Mouse (Mus musculus) lung, embryonic 15.5 days (tissue): ENCODE measurements around the gene Sult2b1. TPM values are rescaled to one million over a fixed set of nuclear protein-coding genes. Genes with fewer than 3 reads are reported as not detected.
A peak's percentile ranks its signal among the peaks of the same experiment; 100 is the strongest.

Experiments used
- ATAC-seq: fragments of 200-750 bp; cut with Nextera tagmentation; 2 replicates; pipeline ENCODE4 v1.8.0; 2017; ENCODE audit warnings: moderate number of reproducible peaks, borderline replicate concordance; ENCODE audit not compliant: low FRiP score, low TSS enrichment; ENCODE audit errors: extremely low read depth
- H3K27ac ChIP-seq: fragments of 300-500 bp; sonication (generic); 2 replicates; pipeline ENCODE4 v1.5.1; 2015; ENCODE audit warnings: moderate library complexity, mild to moderate bottlenecking, inconsistent platforms
- H3K27me3 ChIP-seq: fragments of 300-500 bp; sonication (generic); 2 replicates; pipeline ENCODE4 v1.6.1; 2015; ENCODE audit warnings: inconsistent platforms
- H3K36me3 ChIP-seq: fragments of 300-500 bp; sonication (generic); 2 replicates; pipeline ENCODE4 v1.6.1; 2015; ENCODE audit warnings: inconsistent platforms
- H3K4me1 ChIP-seq: fragments of 300-500 bp; sonication (generic); 2 replicates; pipeline ENCODE4 v1.6.1; 2015; ENCODE audit warnings: inconsistent platforms
- H3K4me2 ChIP-seq: fragments of 300-500 bp; sonication (generic); 2 replicates; pipeline ENCODE4 v1.6.1; 2015; ENCODE audit warnings: inconsistent platforms, mild to moderate bottlenecking, moderate library complexity
- H3K4me3 ChIP-seq: fragments of 300-500 bp; sonication (generic); 2 replicates; pipeline ENCODE4 v1.5.1; 2015; ENCODE audit warnings: mild to moderate bottlenecking, inconsistent platforms
- H3K9ac ChIP-seq: fragments of 300-500 bp; sonication (generic); 2 replicates; pipeline ENCODE4 v1.6.1; 2015; ENCODE audit warnings: inconsistent platforms
- H3K9me3 ChIP-seq: fragments of 300-500 bp; sonication (generic); 2 replicates; pipeline ENCODE4 v1.6.1; 2016; ENCODE audit warnings: inconsistent platforms
- WGBS: fragments of 180-500 bp; shearing (Covaris S2); methylation state at CpG from one replicate; pipeline ENCODE4 v1.1.7; 2015; 5-methylcytosine and 5-hydroxymethylcytosine counted together
- polyA plus RNA-seq: library from polyadenylated mRNA; unstranded; fragments of >200 nt; fragmentation: Nextera tagmentation; extraction: Ambion mirVana; gene quantifications from 2 replicates; pipeline ENCODE4 v1.2.1, GENCODE M21; 2015

The Sult2b1 gene
- polyA plus RNA-seq, 1 experiment from 2014 or later, result 6.1 TPM

DNA sequence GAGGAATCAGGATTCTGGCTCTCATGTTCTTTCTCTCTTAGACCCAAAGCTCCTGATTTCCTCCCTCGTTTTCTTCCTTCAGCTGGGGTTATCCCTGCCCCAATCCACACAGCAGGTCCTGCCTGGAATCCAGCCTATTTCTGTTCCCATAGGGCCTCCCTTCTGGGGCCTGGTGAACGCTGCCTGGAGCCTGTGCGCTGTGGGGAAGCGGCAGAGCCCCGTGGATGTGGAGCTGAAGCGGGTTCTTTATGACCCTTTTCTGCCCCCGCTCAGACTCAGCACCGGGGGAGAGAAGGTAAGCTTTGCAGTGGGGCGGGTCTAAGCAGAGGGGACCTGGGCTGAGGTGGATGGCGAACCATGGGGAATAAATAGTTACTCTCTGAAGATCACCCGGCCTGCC lies 83.4 kb downstream of the Sult2b1 start:
- H3K36me3 ChIP-seq, result no peaks in the 10 kb centered on the region
- H3K9ac ChIP-seq, result no peak overlapping the region
- H3K27me3 ChIP-seq, result peaks cover 33% of the 10 kb centered on the region
- no peak overlapping the region for H3K27ac ChIP-seq
- peak overlapping the region; percentile 72 for H3K4me2 ChIP-seq
- no peak for ATAC-seq
- H3K4me3 ChIP-seq, result no peak overlapping the region
- H3K9me3 ChIP-seq, result no peaks in the 10 kb centered on the region
- H3K4me1 ChIP-seq, result peaks cover 34% of the 10 kb centered on the region
- 34% methylated on average over 11 of the region's 11 CpGs for WGBS

GRCm38 (mm10) chr7:45700301-45701015 lies 84.0 kb downstream of the Sult2b1 start:
- Histone ChIP-seq H3K4me3 (peak overlapping the region; percentile 34), H3K9me3 (no peaks in the 10 kb centered on the region), H3K27ac (no peak overlapping the region), H3K4me2 (peak overlapping the region; percentile 72), H3K9ac (peak overlapping the region; percentile 36), H3K4me1 (peaks cover 28% of the 10 kb centered on the region), H3K36me3 (no peaks in the 10 kb centered on the region), H3K27me3 (peaks cover 33% of the 10 kb centered on the region)
- peak; percentile 13; the same call in 1 of the 2 replicates for ATAC-seq
- 1% methylated on average over 20 of the region's 20 CpGs for WGBS

DNA sequence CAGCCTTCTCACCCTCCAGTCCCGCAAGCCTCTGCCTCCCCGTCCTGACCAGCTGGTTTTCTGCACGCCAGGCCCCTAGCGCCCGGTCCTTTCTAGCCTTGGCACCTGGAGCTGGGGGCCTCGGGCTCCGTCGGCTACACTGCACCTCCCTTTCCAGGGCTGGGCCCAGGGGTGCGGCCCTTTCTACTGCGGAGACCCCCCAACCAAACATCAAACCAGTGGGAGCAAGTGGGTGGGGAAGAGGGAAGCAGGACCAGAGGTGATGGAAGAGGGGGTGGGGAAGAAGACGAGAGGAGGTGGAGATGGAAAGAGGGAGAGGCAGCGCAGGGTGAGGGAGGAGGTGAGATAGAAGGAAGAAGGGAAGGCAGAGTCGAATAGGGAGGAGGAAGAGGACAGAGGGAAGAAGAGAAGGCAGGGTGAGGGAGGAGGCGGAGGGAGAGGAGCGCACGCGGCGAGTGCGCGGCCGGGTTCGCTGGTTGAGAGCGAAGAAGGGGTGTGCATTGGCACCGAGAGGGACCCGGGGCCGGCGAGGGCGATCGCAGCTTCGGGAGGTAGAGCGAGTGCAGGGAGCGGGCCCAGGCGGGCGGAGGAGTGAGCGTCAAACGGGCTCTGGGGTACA lies 84.8 kb downstream of the Sult2b1 start, which contains the start of gene Car11:
Car11 (plus strand) TSS at position 321 of the 619 bp plus-strand sequence.
- 2% methylated on average over 36 of the region's 36 CpGs for WGBS
- Histone ChIP-seq H3K9me3 (no peaks in the 10 kb centered on the region), H3K27ac (no peak within 1 kb of the TSS), H3K9ac (peak within 1 kb of the TSS; percentile 36), H3K36me3 (no peaks in the 10 kb centered on the region), H3K27me3 (peaks cover 33% of the 10 kb centered on the region), H3K4me1 (peaks cover 24% of the 10 kb centered on the region), H3K4me2 (peak within 1 kb of the TSS; percentile 72), H3K4me3 (peak within 1 kb of the TSS; percentile 34)
- no peak for ATAC-seq

DNA sequence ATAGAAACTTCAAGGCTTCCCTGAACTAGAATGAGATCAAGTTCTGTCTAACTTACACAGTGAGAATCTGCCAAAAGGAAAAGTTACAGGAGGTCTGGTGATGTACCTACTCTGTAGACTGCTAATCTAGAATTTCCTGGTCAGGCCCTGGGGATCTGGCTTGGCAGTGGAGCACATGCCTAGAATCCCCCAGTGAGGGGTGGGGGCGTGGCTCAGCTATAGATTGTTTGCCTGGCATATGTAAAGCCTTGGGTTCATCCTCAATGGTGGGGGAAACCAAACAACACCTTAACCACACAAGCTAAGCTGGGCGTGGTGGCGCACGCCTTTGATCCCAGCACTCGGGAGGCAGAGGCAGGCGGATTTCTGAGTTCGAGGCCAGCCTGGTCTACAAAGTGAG lies 86.6 kb downstream of the Sult2b1 start:
- ATAC-seq, result no peak

DNA sequence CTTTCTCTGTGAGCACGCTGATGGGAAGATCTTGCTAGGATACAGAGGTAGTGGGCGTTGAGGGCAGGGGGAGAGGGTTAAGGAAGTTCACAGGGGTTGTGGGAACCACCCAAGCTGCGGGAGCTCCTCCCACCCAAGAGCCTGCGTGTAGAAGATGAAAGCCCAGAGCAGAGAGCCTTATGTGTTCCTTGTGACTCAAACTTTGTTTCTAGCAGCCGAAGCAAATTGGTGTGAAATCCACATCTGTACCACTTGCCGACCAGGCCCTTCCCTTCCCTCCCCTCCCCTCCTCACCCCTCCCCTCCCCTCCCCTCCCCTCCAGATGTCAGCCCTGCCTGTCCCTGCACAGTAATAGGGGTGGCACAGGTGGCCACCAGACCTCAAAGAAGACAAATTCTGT lies 89.4 kb downstream of the Sult2b1 start:
- H3K4me1 ChIP-seq, result peaks cover 4% of the 10 kb centered on the region
- no peak overlapping the region for H3K27ac ChIP-seq
- H3K4me3 ChIP-seq, result no peak overlapping the region
- no peaks in the 10 kb centered on the region for H3K9me3 ChIP-seq
- no peak overlapping the region for H3K4me2 ChIP-seq
- no peak overlapping the region for H3K9ac ChIP-seq
- WGBS, result 18% methylated on average over 6 of the region's 6 CpGs
- peaks cover 19% of the 10 kb centered on the region for H3K27me3 ChIP-seq
- ATAC-seq, result no peak
- H3K36me3 ChIP-seq, result no peaks in the 10 kb centered on the region

More for the DNA sequence above, 86.6 kb downstream of the Sult2b1 start:
- H3K36me3 ChIP-seq, result no peaks in the 10 kb centered on the region
- H3K9ac ChIP-seq, result no peak overlapping the region
- H3K4me1 ChIP-seq, result peaks cover 13% of the 10 kb centered on the region
- H3K4me3 ChIP-seq, result no peak overlapping the region
- no peaks in the 10 kb centered on the region for H3K9me3 ChIP-seq
- H3K27ac ChIP-seq, result no peak overlapping the region
- H3K27me3 ChIP-seq, result peaks cover 33% of the 10 kb centered on the region
- WGBS, result 81% methylated on average over 7 of the region's 7 CpGs
- H3K4me2 ChIP-seq, result no peak overlapping the region

DNA sequence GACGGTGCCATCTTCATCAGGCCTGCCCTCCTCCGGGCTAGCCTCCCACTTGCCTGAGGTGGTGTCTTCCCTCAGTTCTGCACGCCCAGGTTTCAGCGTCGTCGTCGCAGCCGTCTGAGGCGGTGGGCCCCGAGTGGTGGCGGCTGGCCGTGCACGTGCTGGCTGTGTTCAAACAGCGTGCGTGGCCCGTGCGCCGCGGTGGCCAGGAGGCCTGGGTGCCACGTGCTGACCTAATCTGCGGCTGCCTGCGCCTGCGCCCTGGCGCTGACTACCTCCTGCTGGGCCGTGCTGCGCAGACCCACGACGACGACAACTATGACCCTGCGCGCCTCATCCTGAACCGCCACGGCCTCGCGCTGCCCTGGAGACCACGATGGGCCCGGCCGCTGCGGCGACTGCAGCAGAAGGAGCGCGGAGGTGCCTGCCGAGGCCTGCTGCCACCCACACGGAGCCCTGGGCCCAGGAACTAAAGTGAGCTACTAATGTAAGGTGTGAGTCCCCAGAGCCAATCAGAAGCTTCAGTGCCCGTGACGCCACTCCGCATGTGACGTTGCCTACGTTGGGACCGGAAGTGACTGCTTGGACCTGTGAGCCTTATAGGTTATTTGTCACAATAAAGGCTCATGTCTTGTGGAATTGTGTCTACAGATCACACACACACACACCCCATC lies 90.4 kb downstream of the Sult2b1 start, which contains the start of gene Sec1:
Sec1 (minus strand) TSS at position 482 of the 671 bp plus-strand sequence.
- no peak within 1 kb of the TSS for H3K4me2 ChIP-seq
- no peaks in the 10 kb centered on the region for H3K9me3 ChIP-seq
- 88% methylated on average over 50 of the region's 50 CpGs for WGBS
- H3K27ac ChIP-seq, result no peak within 1 kb of the TSS
- H3K27me3 ChIP-seq, result peaks cover 9% of the 10 kb centered on the region
- H3K4me1 ChIP-seq, result no peaks in the 10 kb centered on the region
- no peaks in the 10 kb centered on the region for H3K36me3 ChIP-seq
- H3K4me3 ChIP-seq, result no peak within 1 kb of the TSS
- ATAC-seq, result peak; percentile 20; the same call in 1 of the 2 replicates
- H3K9ac ChIP-seq, result no peak within 1 kb of the TSS

- no peak overlapping the region for H3K27ac ChIP-seq
- no peaks in the 10 kb centered on the region for H3K9me3 ChIP-seq
- H3K27me3 ChIP-seq, result no peaks in the 10 kb centered on the region
- no peak for ATAC-seq
- WGBS, result 79% methylated on average over 2 of the region's 2 CpGs
- no peak overlapping the region for H3K9ac ChIP-seq
- no peak overlapping the region for H3K4me2 ChIP-seq
- H3K4me3 ChIP-seq, result no peak overlapping the region
- H3K36me3 ChIP-seq, result no peaks in the 10 kb centered on the region
- no peaks in the 10 kb centered on the region for H3K4me1 ChIP-seq
These were observed 92.1 kb downstream of the Sult2b1 start for GRCm38 (mm10) chr7:45692364-45692763.

- no peak overlapping the region for H3K4me2 ChIP-seq
- WGBS, result 51% methylated on average over 11 of the region's 11 CpGs
- H3K9me3 ChIP-seq, result no peaks in the 10 kb centered on the region
- H3K4me1 ChIP-seq, result peaks cover 7% of the 10 kb centered on the region; the same call in 1 of the 2 replicates
- no peaks in the 10 kb centered on the region for H3K27me3 ChIP-seq
- H3K36me3 ChIP-seq, result no peaks in the 10 kb centered on the region
- no peak for ATAC-seq
- H3K27ac ChIP-seq, result no peak overlapping the region
- no peak overlapping the region for H3K4me3 ChIP-seq
- no peak overlapping the region for H3K9ac ChIP-seq
These were observed 94.7 kb downstream of the Sult2b1 start for GRCm38 (mm10) chr7:45689800-45690199.

DNA sequence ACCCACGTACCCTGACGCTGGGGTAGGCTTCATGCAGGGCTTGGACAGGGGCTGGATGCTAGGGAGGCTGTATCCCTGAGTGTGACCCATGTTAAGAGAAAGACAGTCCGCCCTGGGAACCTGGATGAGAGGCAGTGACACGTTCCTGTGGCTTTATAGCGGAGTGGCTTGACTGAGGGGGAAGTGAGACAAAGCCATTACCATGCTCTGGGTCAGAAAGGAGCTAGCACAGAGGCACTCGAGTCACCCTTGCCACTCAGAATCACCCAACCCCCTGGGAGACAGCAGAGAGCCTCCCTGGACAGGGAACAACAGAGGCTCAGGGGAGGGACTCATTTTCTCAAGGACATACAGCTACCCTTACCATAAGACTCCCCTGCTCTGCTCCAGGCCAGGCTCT lies 95.4 kb downstream of the Sult2b1 start:
- H3K4me2 ChIP-seq, result no peak overlapping the region
- WGBS, result 56% methylated on average over 6 of the region's 6 CpGs
- H3K27ac ChIP-seq, result no peak overlapping the region
- no peak overlapping the region for H3K9ac ChIP-seq
- H3K9me3 ChIP-seq, result no peaks in the 10 kb centered on the region
- H3K4me3 ChIP-seq, result no peak overlapping the region
- H3K36me3 ChIP-seq, result no peaks in the 10 kb centered on the region
- peaks cover 7% of the 10 kb centered on the region; the same call in 1 of the 2 replicates for H3K4me1 ChIP-seq
- no peak for ATAC-seq
- H3K27me3 ChIP-seq, result no peaks in the 10 kb centered on the region

- H3K27me3 ChIP-seq, result no peaks in the 10 kb centered on the region
- H3K36me3 ChIP-seq, result no peaks in the 10 kb centered on the region
- 58% methylated on average over 3 of the region's 3 CpGs for WGBS
- no peaks in the 10 kb centered on the region for H3K9me3 ChIP-seq
- H3K9ac ChIP-seq, result no peak overlapping the region
- ATAC-seq, result no peak
- H3K27ac ChIP-seq, result no peak overlapping the region
- H3K4me2 ChIP-seq, result no peak overlapping the region
- no peak overlapping the region for H3K4me3 ChIP-seq
- peaks cover 12% of the 10 kb centered on the region for H3K4me1 ChIP-seq
These were observed 97.6 kb downstream of the Sult2b1 start for GRCm38 (mm10) chr7:45686841-45687240.

- no peak overlapping the region for H3K4me3 ChIP-seq
- no peak overlapping the region for H3K4me2 ChIP-seq
- no peak overlapping the region for H3K9ac ChIP-seq
- peaks cover 17% of the 10 kb centered on the region for H3K4me1 ChIP-seq
- H3K9me3 ChIP-seq, result no peaks in the 10 kb centered on the region
- H3K36me3 ChIP-seq, result no peaks in the 10 kb centered on the region
- ATAC-seq, result no peak
- 25% methylated on average over 10 of the region's 10 CpGs for WGBS
- no peak overlapping the region for H3K27ac ChIP-seq
- no peaks in the 10 kb centered on the region for H3K27me3 ChIP-seq
These were observed 98.7 kb downstream of the Sult2b1 start for GRCm38 (mm10) chr7:45685811-45686210.
